Mouse (Mus musculus) lung, postnatal 0 days (tissue): ENCODE measurements at regions not wholly inside any gene's neighbourhood (a gene's known extent, or its start where the extent isn't known, plus 50 kb on each side); places are given as distances from the start of the nearest gene placed in this dataset.

Experiments used
- ATAC-seq: fragments of 200-750 bp; cut with Nextera tagmentation; 2 replicates; pipeline ENCODE4 v1.8.0; 2017; ENCODE audit warnings: moderate library complexity
- DNase-seq: peaks from one replicate; pipeline ENCODE4 v3.0.0-alpha.2; 2016; ENCODE audit warnings: low spot score
- H3K27ac ChIP-seq: fragments of 300-500 bp; sonication (generic); 2 replicates; pipeline ENCODE4 v1.5.1; 2014; ENCODE audit warnings: antibody characterized with exemption, mild to moderate bottlenecking, low read length, mixed read lengths
- H3K27me3 ChIP-seq: fragments of 300-500 bp; sonication (generic); replicated peaks from 2 replicates; pipeline ENCODE4 v1.6.1; 2014; ENCODE audit warnings: low read length, mixed read lengths; ENCODE audit not compliant: insufficient read depth
- H3K36me3 ChIP-seq: fragments of 300-500 bp; sonication (generic); 2 replicates; pipeline ENCODE4 v1.6.1; 2014; ENCODE audit warnings: low read length, mixed read lengths; ENCODE audit not compliant: insufficient read depth
- H3K4me1 ChIP-seq: fragments of 300-500 bp; sonication (generic); 2 replicates; pipeline ENCODE4 v1.6.1; 2014; ENCODE audit warnings: antibody characterized with exemption, low read depth, low read length, mixed read lengths; ENCODE audit not compliant: insufficient read depth
- H3K4me2 ChIP-seq: fragments of 300-500 bp; sonication (generic); replicated peaks from 2 replicates; pipeline ENCODE4 v1.6.1; 2014; ENCODE audit warnings: low read depth, mild to moderate bottlenecking, low read length, moderate library complexity, mixed read lengths
- H3K4me3 ChIP-seq: fragments of 300-500 bp; sonication (generic); 2 replicates; pipeline ENCODE4 v1.5.1; 2014; ENCODE audit warnings: low read depth, low read length
- H3K9ac ChIP-seq: fragments of 300-500 bp; sonication (generic); replicated peaks from 2 replicates; pipeline ENCODE4 v1.6.1; 2014; ENCODE audit warnings: low read depth, mild to moderate bottlenecking
- H3K9me3 ChIP-seq: fragments of 300-500 bp; sonication (generic); 2 replicates; pipeline ENCODE4 v1.6.1; 2016; ENCODE audit warnings: low read length, mixed read lengths
- CTCF ChIP-seq: IDR thresholded peaks from 2 replicates; pipeline ENCODE4 v1.5.1; 2016; ENCODE audit warnings: antibody characterized with exemption, mild to moderate bottlenecking
- EP300 ChIP-seq: IDR thresholded peaks from 2 replicates; pipeline ENCODE4 v1.6.1; 2016; ENCODE audit warnings: antibody characterized with exemption, mild to moderate bottlenecking, control low read depth
- WGBS: fragments of 180-500 bp; shearing (Covaris S2); extraction: QIAGEN DNeasy Blood & Tissue Kit; methylation state at CpG from one replicate; pipeline ENCODE4 v1.1.7; 2014; 5-methylcytosine and 5-hydroxymethylcytosine counted together

DNA sequence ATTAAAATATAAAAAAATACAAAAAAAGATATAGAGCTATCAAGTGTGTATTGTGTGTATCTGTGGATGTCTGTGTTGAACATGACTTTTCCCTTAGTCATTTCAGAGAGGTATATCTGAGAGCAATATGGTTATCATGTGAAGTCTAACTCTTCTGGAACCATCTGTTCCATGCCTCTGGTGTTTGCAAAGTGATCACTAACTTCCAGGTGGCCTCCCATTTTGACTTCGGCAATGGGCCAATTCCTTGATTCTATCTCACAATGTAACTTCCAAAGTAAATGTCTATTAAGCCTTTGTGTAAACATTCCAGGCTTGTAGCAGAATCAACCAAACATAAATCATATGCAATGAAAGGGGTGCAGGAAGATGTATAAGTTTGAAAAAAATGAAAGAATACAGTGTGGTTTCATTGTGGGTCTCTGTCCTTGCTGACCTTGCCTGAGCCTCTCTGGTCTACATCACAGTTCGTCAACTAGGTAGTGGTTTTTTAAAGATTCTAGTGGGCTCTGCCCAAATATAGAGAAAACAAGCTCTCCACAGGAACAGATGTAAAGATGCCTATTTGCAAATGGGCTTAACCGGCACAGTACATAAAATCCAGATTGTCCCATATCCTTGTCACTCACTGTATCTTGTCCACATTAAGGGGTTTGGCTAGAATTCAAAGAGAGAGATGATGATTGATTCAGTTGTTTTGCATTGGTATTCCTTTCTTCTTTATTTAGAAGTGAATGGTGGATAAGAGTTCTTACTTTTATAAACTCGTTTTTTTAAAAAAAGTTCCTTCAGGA, 185.2 kb upstream of the Jag1 start:
- Histone ChIP-seq H3K27ac (no peak overlapping the region), H3K4me3 (no peak overlapping the region), H3K9me3 (no peaks in the 10 kb centered on the region), H3K4me2 (no peak overlapping the region), H3K36me3 (no peaks in the 10 kb centered on the region), H3K4me1 (no peaks in the 10 kb centered on the region), H3K27me3 (no peaks in the 10 kb centered on the region), H3K9ac (no peak overlapping the region)
- DNase-seq: peak; percentile 6
- TF ChIP-seq EP300 (no peak), CTCF (no peak)
- WGBS: 26% methylated on average over 4 of the region's 4 CpGs
- ATAC-seq: no peak

GRCm38 (mm10) chr2:137289231-137289630, 172.8 kb upstream of the Jag1 start:
- no peak for DNase-seq
- no peak for TF ChIP-seq EP300

GRCm38 (mm10) chr2:137271575-137272180, 155.2 kb upstream of the Jag1 start:
- WGBS: 40% methylated on average over 5 of the region's 5 CpGs

More at GRCm38 (mm10) chr2:137289231-137289630, 172.8 kb upstream of the Jag1 start:
- no peak for ATAC-seq
- no peak overlapping the region for H3K4me3 ChIP-seq
- 86% methylated on average over 3 of the region's 3 CpGs for WGBS
- H3K27me3 ChIP-seq: no peaks in the 10 kb centered on the region
- H3K4me2 ChIP-seq: no peak overlapping the region
- no peaks in the 10 kb centered on the region for H3K9me3 ChIP-seq
- no peaks in the 10 kb centered on the region for H3K36me3 ChIP-seq
- H3K4me1 ChIP-seq: no peaks in the 10 kb centered on the region
- H3K27ac ChIP-seq: no peak overlapping the region
- no peak overlapping the region for H3K9ac ChIP-seq

DNA sequence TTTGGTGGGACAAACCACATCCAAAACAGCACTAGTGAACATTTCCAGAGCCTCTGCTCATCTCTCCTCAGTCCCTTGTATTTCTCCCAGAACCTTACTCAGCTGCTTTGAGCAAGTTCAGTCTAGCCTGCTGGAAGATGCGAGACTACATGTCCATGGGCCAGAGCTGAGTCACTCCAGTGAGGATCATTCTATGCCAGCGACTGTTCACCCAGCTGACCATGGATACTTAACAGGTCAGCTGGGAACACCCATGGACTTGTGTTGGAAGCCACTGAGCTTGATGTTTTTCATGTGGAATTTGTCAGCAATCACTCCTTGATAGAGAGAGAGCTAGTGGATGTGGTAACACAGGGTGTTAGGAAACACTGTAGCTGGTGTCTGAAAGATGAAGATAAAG, 146.5 kb upstream of the Jag1 start:
- no peak for TF ChIP-seq EP300
- TF ChIP-seq CTCF: no peak
- Histone ChIP-seq H3K4me2 (no peak overlapping the region), H3K27me3 (no peaks in the 10 kb centered on the region), H3K4me1 (no peaks in the 10 kb centered on the region), H3K27ac (no peak overlapping the region), H3K4me3 (no peak overlapping the region), H3K9ac (no peak overlapping the region), H3K9me3 (no peaks in the 10 kb centered on the region), H3K36me3 (no peaks in the 10 kb centered on the region)
- no peak for DNase-seq
- ATAC-seq: no peak
- WGBS: 78% methylated on average over 2 of the region's 2 CpGs

More at GRCm38 (mm10) chr2:137271575-137272180, 155.2 kb upstream of the Jag1 start:
- Histone ChIP-seq H3K9ac (no peak overlapping the region), H3K9me3 (no peaks in the 10 kb centered on the region), H3K4me3 (no peak overlapping the region), H3K4me1 (no peaks in the 10 kb centered on the region), H3K27me3 (no peaks in the 10 kb centered on the region), H3K4me2 (no peak overlapping the region), H3K36me3 (no peaks in the 10 kb centered on the region), H3K27ac (no peak overlapping the region)
- no peak for TF ChIP-seq EP300
- TF ChIP-seq CTCF: no peak
- DNase-seq: no peak
- ATAC-seq: no peak

GRCm38 (mm10) chr2:137257847-137258515, 141.5 kb upstream of the Jag1 start:
- no peak overlapping the region for H3K4me3 ChIP-seq
- no peak overlapping the region for H3K4me2 ChIP-seq
- 91% methylated on average over 8 of the region's 8 CpGs for WGBS
- TF ChIP-seq EP300: no peak
- no peak for TF ChIP-seq CTCF
- ATAC-seq (no peak), DNase-seq (no peak)
- no peak overlapping the region for H3K9ac ChIP-seq
- no peaks in the 10 kb centered on the region for H3K27me3 ChIP-seq
- H3K27ac ChIP-seq: no peak overlapping the region
- H3K4me1 ChIP-seq: no peaks in the 10 kb centered on the region
- H3K36me3 ChIP-seq: no peaks in the 10 kb centered on the region
- H3K9me3 ChIP-seq: no peaks in the 10 kb centered on the region

DNA sequence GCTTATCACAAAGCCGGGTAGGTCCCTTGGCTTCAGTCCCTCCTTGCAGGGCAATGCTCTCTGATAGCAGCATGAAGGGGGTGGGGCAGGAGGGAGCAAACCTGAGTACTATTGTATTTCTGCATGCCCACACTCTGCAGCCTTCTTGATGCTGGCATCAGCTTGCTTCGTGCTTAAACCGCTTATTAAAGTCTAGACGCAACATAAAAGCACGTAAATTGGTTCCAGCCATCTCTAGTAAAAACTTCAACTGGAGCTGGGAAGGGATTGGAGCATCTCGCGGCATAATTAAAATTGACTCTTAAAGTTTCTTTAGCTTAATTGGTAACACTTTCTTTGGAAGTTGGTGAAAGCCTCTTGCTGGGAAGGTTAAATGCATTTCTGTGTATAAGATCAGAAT, 131.5 kb upstream of the Jag1 start:
- no peak for DNase-seq
- Histone ChIP-seq H3K36me3 (no peaks in the 10 kb centered on the region), H3K27me3 (no peaks in the 10 kb centered on the region), H3K4me1 (no peaks in the 10 kb centered on the region), H3K27ac (no peak overlapping the region), H3K4me2 (no peak overlapping the region), H3K9me3 (no peaks in the 10 kb centered on the region), H3K4me3 (no peak overlapping the region), H3K9ac (no peak overlapping the region)
- WGBS: 59% methylated on average over 7 of the region's 7 CpGs
- no peak for ATAC-seq
- no peak for TF ChIP-seq EP300
- TF ChIP-seq CTCF: no peak
